Mouse (Mus musculus) limb, embryonic 11.5 days (tissue): Measurements from ENCODE around the gene Kcnn3. TPM values are rescaled to one million over a fixed set of nuclear protein-coding genes. Genes with fewer than 3 reads are reported as not detected.

Experiments used
- ATAC-seq: fragments of 200-750 bp; cut with Nextera tagmentation; 2 replicates; pipeline ENCODE4 v1.8.0; 2017; ENCODE audit warnings: low read depth; ENCODE audit not compliant: insufficient number of reproducible peaks, low FRiP score, low TSS enrichment
- DNase-seq: peaks from one replicate; pipeline ENCODE4 v3.0.0-alpha.2; 2015; ENCODE audit warnings: low spot score
- H3K27ac ChIP-seq: fragments of 300-500 bp; sonication (generic); replicated peaks from 2 replicates; pipeline ENCODE4 v1.5.1; 2014; ENCODE audit warnings: low read depth, mild to moderate bottlenecking, low read length
- H3K27me3 ChIP-seq: fragments of 300-500 bp; sonication (generic); 2 replicates; pipeline ENCODE4 v1.6.1; 2014; ENCODE audit warnings: mild to moderate bottlenecking, low read length, mixed read lengths; ENCODE audit not compliant: control insufficient read depth, insufficient read depth
- H3K36me3 ChIP-seq: fragments of 300-500 bp; sonication (generic); 2 replicates; pipeline ENCODE4 v1.6.1; 2014; ENCODE audit warnings: mild to moderate bottlenecking, low read length, moderate library complexity, mixed read lengths; ENCODE audit not compliant: control insufficient read depth, insufficient read depth
- H3K4me1 ChIP-seq: fragments of 300-500 bp; sonication (generic); 2 replicates; pipeline ENCODE4 v1.6.1; 2014; ENCODE audit warnings: low read length, mixed read lengths; ENCODE audit not compliant: control insufficient read depth, insufficient read depth
- H3K4me2 ChIP-seq: fragments of 300-500 bp; sonication (generic); 2 replicates; pipeline ENCODE4 v1.6.1; 2014; ENCODE audit warnings: low read depth, mild to moderate bottlenecking, moderate library complexity; ENCODE audit not compliant: severe bottlenecking
- H3K4me3 ChIP-seq: fragments of 300-500 bp; sonication (generic); 2 replicates; pipeline ENCODE4 v1.5.1; 2014; ENCODE audit warnings: low read depth, low read length
- H3K9ac ChIP-seq: fragments of 300-500 bp; sonication (generic); 2 replicates; pipeline ENCODE4 v1.6.1; 2014; ENCODE audit warnings: mild to moderate bottlenecking, low read length
- H3K9me3 ChIP-seq: fragments of 300-500 bp; sonication (generic); 2 replicates; pipeline ENCODE4 v1.6.1; 2016; ENCODE audit warnings: low read length; ENCODE audit not compliant: control insufficient read depth
- WGBS: fragments of 180-500 bp; shearing (Covaris S2); extraction: QIAGEN DNeasy Blood & Tissue Kit; methylation state at CpG from one replicate; pipeline ENCODE4 v1.1.7; 2014; 5-methylcytosine and 5-hydroxymethylcytosine counted together
- polyA plus RNA-seq: library from polyadenylated mRNA; unstranded; fragments of >200 nt; fragmentation: Nextera tagmentation; extraction: Ambion mirVana; gene quantifications from 2 replicates; pipeline ENCODE4 v1.2.1, GENCODE M21; 2014

Kcnn3 gene
- polyA plus RNA-seq, 1 experiment from 2014 or later = 1.1 TPM

- ATAC-seq (no peak), DNase-seq (no peak)
- WGBS = 56% methylated on average over 15 of the region's 15 CpGs
- Histone ChIP-seq H3K4me3 (no peak overlapping the region), H3K27me3 (no peaks in the 10 kb centered on the region), H3K9ac (no peak overlapping the region), H3K4me2 (no peak overlapping the region), H3K4me1 (no peaks in the 10 kb centered on the region), H3K36me3 (no peaks in the 10 kb centered on the region), H3K27ac (no peak overlapping the region), H3K9me3 (no peaks in the 10 kb centered on the region)
Observed at GRCm38 (mm10) chr3:89558972-89559910, 39.3 kb downstream of the Kcnn3 start.

GRCm38 (mm10) chr3:89561386-89561785 is 41.4 kb downstream of the Kcnn3 start:
- H3K4me3 ChIP-seq = no peak overlapping the region
- H3K27me3 ChIP-seq = no peaks in the 10 kb centered on the region
- no peak overlapping the region for H3K9ac ChIP-seq
- H3K9me3 ChIP-seq = no peaks in the 10 kb centered on the region
- no peak overlapping the region for H3K4me2 ChIP-seq
- ATAC-seq = no peak
- H3K36me3 ChIP-seq = no peaks in the 10 kb centered on the region
- H3K27ac ChIP-seq = no peak overlapping the region
- H3K4me1 ChIP-seq = no peaks in the 10 kb centered on the region
- no peak for DNase-seq
- WGBS = 89% methylated on average over 6 of the region's 6 CpGs

GRCm38 (mm10) chr3:89565371-89565770 is 45.4 kb downstream of the Kcnn3 start:
- H3K36me3 ChIP-seq = no peaks in the 10 kb centered on the region
- no peak overlapping the region for H3K27ac ChIP-seq
- H3K27me3 ChIP-seq = no peaks in the 10 kb centered on the region
- no peak for ATAC-seq
- 29% methylated on average over 5 of the region's 5 CpGs for WGBS
- no peak for DNase-seq
- H3K9me3 ChIP-seq = no peaks in the 10 kb centered on the region
- H3K4me2 ChIP-seq = no peak overlapping the region
- no peak overlapping the region for H3K4me3 ChIP-seq
- no peaks in the 10 kb centered on the region for H3K4me1 ChIP-seq
- no peak overlapping the region for H3K9ac ChIP-seq

- H3K4me1 ChIP-seq = no peaks in the 10 kb centered on the region
- H3K27ac ChIP-seq = no peak overlapping the region
- DNase-seq (no peak), ATAC-seq (no peak)
- H3K4me2 ChIP-seq = no peak overlapping the region
- H3K27me3 ChIP-seq = no peaks in the 10 kb centered on the region
- no peaks in the 10 kb centered on the region for H3K9me3 ChIP-seq
- WGBS = 79% methylated on average over 1 of the region's 1 CpGs
- H3K9ac ChIP-seq = no peak overlapping the region
- H3K36me3 ChIP-seq = no peaks in the 10 kb centered on the region
- no peak overlapping the region for H3K4me3 ChIP-seq
Observed at GRCm38 (mm10) chr3:89569058-89569457, 49.1 kb downstream of the Kcnn3 start.

GRCm38 (mm10) chr3:89569707-89570324 is 49.9 kb downstream of the Kcnn3 start:
- no peaks in the 10 kb centered on the region for H3K36me3 ChIP-seq
- H3K9me3 ChIP-seq = no peaks in the 10 kb centered on the region
- H3K9ac ChIP-seq = no peak overlapping the region
- 44% methylated on average over 7 of the region's 7 CpGs for WGBS
- no peak overlapping the region for H3K4me3 ChIP-seq
- no peaks in the 10 kb centered on the region for H3K4me1 ChIP-seq
- H3K27ac ChIP-seq = no peak overlapping the region
- no peaks in the 10 kb centered on the region for H3K27me3 ChIP-seq
- ATAC-seq (no peak), DNase-seq (no peak)
- no peak overlapping the region for H3K4me2 ChIP-seq

GRCm38 (mm10) chr3:89570362-89570761 is 50.4 kb downstream of the Kcnn3 start:
- H3K9ac ChIP-seq = no peak overlapping the region
- ATAC-seq (no peak), DNase-seq (no peak)
- H3K9me3 ChIP-seq = no peaks in the 10 kb centered on the region
- H3K36me3 ChIP-seq = no peaks in the 10 kb centered on the region
- no peak overlapping the region for H3K4me2 ChIP-seq
- H3K4me3 ChIP-seq = no peak overlapping the region
- no peak overlapping the region for H3K27ac ChIP-seq
- 61% methylated on average over 3 of the region's 3 CpGs for WGBS
- no peaks in the 10 kb centered on the region for H3K4me1 ChIP-seq
- no peaks in the 10 kb centered on the region for H3K27me3 ChIP-seq

GRCm38 (mm10) chr3:89574260-89574659 is 54.3 kb downstream of the Kcnn3 start:
- no peak overlapping the region for H3K4me2 ChIP-seq
- DNase-seq = no peak

GRCm38 (mm10) chr3:89576381-89576780 is 56.4 kb downstream of the Kcnn3 start:
- DNase-seq (no peak), ATAC-seq (no peak)
- no peaks in the 10 kb centered on the region for H3K36me3 ChIP-seq
- H3K27me3 ChIP-seq = no peaks in the 10 kb centered on the region
- no peaks in the 10 kb centered on the region for H3K9me3 ChIP-seq
- WGBS = 92% methylated on average over 6 of the region's 6 CpGs
- H3K4me2 ChIP-seq = no peak overlapping the region
- no peak overlapping the region for H3K27ac ChIP-seq
- H3K9ac ChIP-seq = no peak overlapping the region
- peaks cover 12% of the 10 kb centered on the region for H3K4me1 ChIP-seq
- H3K4me3 ChIP-seq = no peak overlapping the region

More at GRCm38 (mm10) chr3:89574260-89574659, 54.3 kb downstream of the Kcnn3 start:
- Histone ChIP-seq H3K27me3 (no peaks in the 10 kb centered on the region), H3K9me3 (no peaks in the 10 kb centered on the region), H3K9ac (no peak overlapping the region), H3K27ac (no peak overlapping the region), H3K4me3 (no peak overlapping the region), H3K36me3 (no peaks in the 10 kb centered on the region), H3K4me1 (peaks cover 6% of the 10 kb centered on the region)
- 75% methylated on average over 2 of the region's 2 CpGs for WGBS
- ATAC-seq = no peak
